Mouse (Mus musculus) heart, embryonic 12.5 days (tissue): ENCODE data around the gene Rgs11. TPM values are rescaled to one million over a fixed set of nuclear protein-coding genes. Genes with fewer than 3 reads are reported as not detected.

Experiments used
- ATAC-seq: fragments of 200-750 bp; cut with Nextera tagmentation; 2 replicates; pipeline ENCODE4 v1.8.0; 2017; ENCODE audit warnings: moderate TSS enrichment, moderate library complexity; ENCODE audit not compliant: insufficient number of reproducible peaks, low FRiP score
- H3K27ac ChIP-seq: fragments of 300-500 bp; sonication (generic); 2 replicates; pipeline ENCODE4 v1.5.1; 2016; ENCODE audit warnings: mild to moderate bottlenecking, moderate library complexity; ENCODE audit not compliant: poor library complexity, severe bottlenecking
- H3K27me3 ChIP-seq: fragments of 300-500 bp; sonication (generic); replicated peaks from 2 replicates; pipeline ENCODE4 v1.6.1; 2016; ENCODE audit warnings: mild to moderate bottlenecking, moderate library complexity
- H3K36me3 ChIP-seq: fragments of 300-500 bp; sonication (generic); 2 replicates; pipeline ENCODE4 v1.6.1; 2016; ENCODE audit warnings: mild to moderate bottlenecking, moderate library complexity
- H3K4me1 ChIP-seq: fragments of 300-500 bp; sonication (generic); replicated peaks from 2 replicates; pipeline ENCODE4 v1.6.1; 2016; ENCODE audit warnings: mild to moderate bottlenecking
- H3K4me2 ChIP-seq: fragments of 300-500 bp; sonication (generic); 2 replicates; pipeline ENCODE4 v1.6.1; 2016; ENCODE audit warnings: mild to moderate bottlenecking, moderate library complexity
- H3K4me3 ChIP-seq: fragments of 300-500 bp; sonication (generic); 2 replicates; pipeline ENCODE4 v1.5.1; 2016; ENCODE audit warnings: mild to moderate bottlenecking
- H3K9ac ChIP-seq: fragments of 300-500 bp; sonication (generic); 2 replicates; pipeline ENCODE4 v1.6.1; 2016; ENCODE audit warnings: mild to moderate bottlenecking, moderate library complexity
- H3K9me3 ChIP-seq: fragments of 300-500 bp; sonication (generic); replicated peaks from 2 replicates; pipeline ENCODE4 v1.6.1; 2016; ENCODE audit warnings: mild to moderate bottlenecking, moderate library complexity
- WGBS: fragments of 180-500 bp; shearing (Covaris S2); methylation state at CpG from one replicate; pipeline ENCODE4 v1.1.7; 2016; 5-methylcytosine and 5-hydroxymethylcytosine counted together
- polyA plus RNA-seq: library from polyadenylated mRNA; unstranded; fragments of >200 nt; fragmentation: Nextera tagmentation; extraction: Ambion mirVana; gene quantifications from 2 replicates; pipeline ENCODE4 v1.2.1, GENCODE M21; 2016

Gene Rgs11
- polyA plus RNA-seq, 1 experiment from 2014 or later, result 7.0 TPM

GRCm38 (mm10) chr17:26200831-26201705 lies 1.7 kb upstream of the Rgs11 start:
- ATAC-seq, result peak; percentile 42; the same call in 1 of the 2 replicates
- Histone ChIP-seq H3K36me3 (peaks cover 20% of the 10 kb centered on the region), H3K9ac (peak overlapping the region; percentile 58), H3K4me2 (peak overlapping the region; percentile 86), H3K9me3 (no peaks in the 10 kb centered on the region), H3K4me3 (peak overlapping the region; percentile 63), H3K27me3 (peaks cover 71% of the 10 kb centered on the region), H3K27ac (no peak overlapping the region), H3K4me1 (peaks cover 15% of the 10 kb centered on the region)
- 3% methylated on average over 92 of the region's 92 CpGs for WGBS

- peaks cover 12% of the 10 kb centered on the region; the same call in 1 of the 2 replicates for H3K36me3 ChIP-seq
- peaks cover 15% of the 10 kb centered on the region for H3K4me1 ChIP-seq
- H3K9me3 ChIP-seq, result no peaks in the 10 kb centered on the region
- peaks cover 71% of the 10 kb centered on the region for H3K27me3 ChIP-seq
- ATAC-seq, result no peak
- H3K4me3 ChIP-seq, result no peak overlapping the region
- H3K27ac ChIP-seq, result no peak overlapping the region
- H3K4me2 ChIP-seq, result 0 out of 2 replicates have a peak overlapping the region, but pooled peaks have one; percentile 98
- H3K9ac ChIP-seq, result no peak overlapping the region
Measured at GRCm38 (mm10) chr17:26201998-26202397, 753 bp upstream of the Rgs11 start.

GRCm38 (mm10) chr17:26203321-26203811 lies 615 bp downstream of the Rgs11 start:
- H3K4me2 ChIP-seq, result peak overlapping the region; percentile 98
- 2% methylated on average over 30 of the region's 30 CpGs for WGBS
- ATAC-seq, result no peak

GRCm38 (mm10) chr17:26204766-26205165 lies 2.0 kb downstream of the Rgs11 start:
- Histone ChIP-seq H3K4me1 (peaks cover 15% of the 10 kb centered on the region), H3K9ac (no peak overlapping the region), H3K36me3 (no peaks in the 10 kb centered on the region), H3K9me3 (no peaks in the 10 kb centered on the region), H3K4me2 (no peak overlapping the region), H3K4me3 (no peak overlapping the region), H3K27me3 (peaks cover 65% of the 10 kb centered on the region), H3K27ac (no peak overlapping the region)
- whole genome bisulfite sequencing, result 33% methylated on average over 11 of the region's 11 CpGs
- no peak for ATAC-seq

More at GRCm38 (mm10) chr17:26203321-26203811, 615 bp downstream of the Rgs11 start:
- Histone ChIP-seq H3K27me3 (peaks cover 79% of the 10 kb centered on the region), H3K36me3 (no peaks in the 10 kb centered on the region), H3K27ac (no peak overlapping the region), H3K4me1 (peaks cover 15% of the 10 kb centered on the region), H3K4me3 (peak overlapping the region; percentile 55), H3K9ac (peak overlapping the region; percentile 25), H3K9me3 (no peaks in the 10 kb centered on the region)

- WGBS, result 37% methylated on average over 1 of the region's 1 CpGs
Measured at GRCm38 (mm10) chr17:26206392-26206791, 3.6 kb downstream of the Rgs11 start.

GRCm38 (mm10) chr17:26207686-26208085 lies 4.9 kb downstream of the Rgs11 start, which contains the start of gene Arhgdig:
TSS of gene Arhgdig (minus strand) at chr17:26207786.
- H3K36me3 ChIP-seq, result peaks cover 2% of the 10 kb centered on the region; the same call in 1 of the 2 replicates
- H3K4me2 ChIP-seq, result no peak within 1 kb of the TSS
- H3K4me1 ChIP-seq, result peaks cover 2% of the 10 kb centered on the region
- no peak within 1 kb of the TSS for H3K9ac ChIP-seq
- peaks cover 38% of the 10 kb centered on the region for H3K27me3 ChIP-seq
- no peak for ATAC-seq
- no peaks in the 10 kb centered on the region for H3K9me3 ChIP-seq
- WGBS, result 86% methylated on average over 12 of the region's 12 CpGs
- H3K4me3 ChIP-seq, result no peak within 1 kb of the TSS
- H3K27ac ChIP-seq, result no peak within 1 kb of the TSS

More at GRCm38 (mm10) chr17:26206392-26206791, 3.6 kb downstream of the Rgs11 start:
- Histone ChIP-seq H3K4me2 (no peak overlapping the region), H3K9me3 (no peaks in the 10 kb centered on the region), H3K27ac (no peak overlapping the region), H3K4me1 (peaks cover 7% of the 10 kb centered on the region), H3K36me3 (no peaks in the 10 kb centered on the region), H3K9ac (no peak overlapping the region), H3K27me3 (peaks cover 51% of the 10 kb centered on the region), H3K4me3 (no peak overlapping the region)
- ATAC-seq, result no peak

GRCm38 (mm10) chr17:26212241-26212640 lies 9.5 kb downstream of the Rgs11 start:
- no peak overlapping the region for H3K27ac ChIP-seq
- H3K36me3 ChIP-seq, result peaks cover 15% of the 10 kb centered on the region
- peaks cover 7% of the 10 kb centered on the region for H3K27me3 ChIP-seq
- ATAC-seq, result no peak
- 85% methylated on average over 7 of the region's 7 CpGs for WGBS
- no peaks in the 10 kb centered on the region for H3K4me1 ChIP-seq
- H3K9me3 ChIP-seq, result no peaks in the 10 kb centered on the region
- H3K4me2 ChIP-seq, result no peak overlapping the region
- no peak overlapping the region for H3K4me3 ChIP-seq
- H3K9ac ChIP-seq, result no peak overlapping the region

GRCm38 (mm10) chr17:26212681-26213080 lies 9.9 kb downstream of the Rgs11 start:
- H3K27ac ChIP-seq, result no peak overlapping the region
- H3K9ac ChIP-seq, result no peak overlapping the region
- H3K36me3 ChIP-seq, result peaks cover 15% of the 10 kb centered on the region
- 85% methylated on average over 11 of the region's 11 CpGs for WGBS
- no peak overlapping the region for H3K4me2 ChIP-seq
- no peak overlapping the region for H3K4me3 ChIP-seq
- peaks cover 5% of the 10 kb centered on the region for H3K27me3 ChIP-seq
- no peak for ATAC-seq
- H3K9me3 ChIP-seq, result no peaks in the 10 kb centered on the region
- no peaks in the 10 kb centered on the region for H3K4me1 ChIP-seq

- 0 out of 2 replicates have a peak, but pooled peaks cover 7% of the 10 kb centered on the region for H3K4me1 ChIP-seq
- H3K4me3 ChIP-seq, result no peak overlapping the region
- no peak overlapping the region for H3K27ac ChIP-seq
- H3K27me3 ChIP-seq, result no peaks in the 10 kb centered on the region
- H3K9ac ChIP-seq, result no peak overlapping the region
- ATAC-seq, result no peak
- no peak overlapping the region for H3K4me2 ChIP-seq
- WGBS, result 68% methylated on average over 2 of the region's 2 CpGs
- no peaks in the 10 kb centered on the region for H3K9me3 ChIP-seq
- peaks cover 3% of the 10 kb centered on the region; the same call in 1 of the 2 replicates for H3K36me3 ChIP-seq
Measured at GRCm38 (mm10) chr17:26221508-26221907, 18.8 kb downstream of the Rgs11 start.

GRCm38 (mm10) chr17:26225150-26225549 lies 22.4 kb downstream of the Rgs11 start:
- no peaks in the 10 kb centered on the region for H3K9me3 ChIP-seq
- H3K27me3 ChIP-seq, result no peaks in the 10 kb centered on the region
- no peak for ATAC-seq
- no peak overlapping the region for H3K4me3 ChIP-seq
- WGBS, result 66% methylated on average over 12 of the region's 12 CpGs
- no peak overlapping the region for H3K9ac ChIP-seq
- H3K27ac ChIP-seq, result no peak overlapping the region
- H3K4me2 ChIP-seq, result no peak overlapping the region
- 0 out of 2 replicates have a peak, but pooled peaks cover 7% of the 10 kb centered on the region for H3K4me1 ChIP-seq
- H3K36me3 ChIP-seq, result peaks cover under 1% of the 10 kb centered on the region; the same call in 1 of the 2 replicates

GRCm38 (mm10) chr17:26229776-26230175 lies 27.0 kb downstream of the Rgs11 start:
- Histone ChIP-seq H3K27ac (no peak overlapping the region), H3K9ac (no peak overlapping the region), H3K36me3 (no peaks in the 10 kb centered on the region), H3K4me1 (0 out of 2 replicates have a peak, but pooled peaks cover 7% of the 10 kb centered on the region), H3K27me3 (no peaks in the 10 kb centered on the region), H3K9me3 (no peaks in the 10 kb centered on the region), H3K4me2 (no peak overlapping the region), H3K4me3 (no peak overlapping the region)
- WGBS, result 82% methylated on average over 5 of the region's 5 CpGs
- no peak for ATAC-seq
